Mouse (Mus musculus) CH12.LX (cell line): ENCODE measurements around the gene Slco1a4.

Source experiments
- CTCF ChIP-seq, 2 experiments: IDR thresholded peaks in 1 of 2; conservative IDR thresholded peaks in 1 of 2; 2 replicates each; pipeline ENCODE4 v1.5.1; 2011 to 2012; ENCODE audit warnings: low read depth in 2 of 2, low read length in 2 of 2, improper control_type of control experiment in 1 of 2, inconsistent platforms in 1 of 2, mild to moderate bottlenecking in 1 of 2, moderate library complexity in 1 of 2
- HCFC1 ChIP-seq: IDR thresholded peaks from 2 replicates; pipeline ENCODE4 v1.6.1; 2012; ENCODE audit warnings: low read depth, mild to moderate bottlenecking, inconsistent platforms, low read length, improper control_type of control experiment
- MAFK ChIP-seq: IDR thresholded peaks from 2 replicates; pipeline ENCODE4 v1.6.1; 2011; ENCODE audit warnings: low read length, improper control_type of control experiment; ENCODE audit not compliant: insufficient replicate concordance
- MAX ChIP-seq: IDR thresholded peaks from 2 replicates; pipeline ENCODE4 v1.6.1; 2011; ENCODE audit warnings: low read length, improper control_type of control experiment
- MAZ ChIP-seq: IDR thresholded peaks from 2 replicates; pipeline ENCODE4 v1.6.1; 2012; ENCODE audit warnings: low read depth, mild to moderate bottlenecking, inconsistent platforms, low read length, improper control_type of control experiment, moderate library complexity
- PAX5 ChIP-seq: IDR thresholded peaks from 2 replicates; pipeline ENCODE4 v1.6.1; 2012; ENCODE audit warnings: low read length, inconsistent platforms, mixed read lengths
- POLR2A ChIP-seq: IDR thresholded peaks from 2 replicates; pipeline ENCODE4 v1.6.1; 2011; ENCODE audit warnings: low read depth, mild to moderate bottlenecking, improper control_type of control experiment, low read length
- ZKSCAN1 ChIP-seq: IDR thresholded peaks from 2 replicates; pipeline ENCODE4 v1.6.1; 2012; ENCODE audit warnings: low read depth, inconsistent platforms, low read length, improper control_type of control experiment, borderline replicate concordance
- ZNF384 ChIP-seq: IDR thresholded peaks from 2 replicates; pipeline ENCODE4 v1.6.1; 2012; ENCODE audit warnings: low read depth, low read length, improper control_type of control experiment, inconsistent platforms

GRCm38 (mm10) chr6:141871711-141872110 lies 15.7 kb upstream of the Slco1a4 start:
- TF ChIP-seq CTCF (conservative IDR thresholded peaks at IDR 0.05 in 1 of 2, IDR thresholded peaks at IDR 0.05 in 1 of 2; ENCODE audit: low read depth in 2 of 2, low read length in 2 of 2) (no peak), POLR2A (no peak), HCFC1 (no peak), MAFK (no peak), ZNF384 (no peak), ZKSCAN1 (no peak), PAX5 (no peak), MAZ (no peak), MAX (no peak)
